Mouse (Mus musculus) heart, embryonic 14.5 days (tissue): ENCODE measurements around the gene Tdpoz1. TPM values are rescaled to one million over a fixed set of nuclear protein-coding genes. Genes with fewer than 3 reads are reported as not detected.
"Not testable (repeated sequence)": the region's sequence is repeated elsewhere in the genome, so short reads cannot be mapped to it uniquely, and the experiment has no call there.

Source experiments
- ATAC-seq: fragments of 200-750 bp; cut with Nextera tagmentation; 2 replicates; pipeline ENCODE4 v1.8.0; 2017; ENCODE audit warnings: low read depth, moderate TSS enrichment; ENCODE audit not compliant: insufficient number of reproducible peaks, insufficient read depth, low FRiP score
- H3K27ac ChIP-seq, 2 experiments: fragments of 200-500 bp in 1 of 2; fragments of 300-500 bp in 1 of 2; sonication (generic) in 1 of 2; replicated peaks in 1 of 2; 2 replicates each; pipeline ENCODE4 v1.5.1; 2012 to 2014; ENCODE audit warnings: low read depth in 2 of 2, low read length in 2 of 2, control low read depth in 1 of 2, mild to moderate bottlenecking in 1 of 2, mixed read lengths in 1 of 2; ENCODE audit not compliant: control insufficient read depth in 1 of 2, insufficient read depth in 1 of 2
- H3K27me3 ChIP-seq: fragments of 300-500 bp; sonication (generic); 2 replicates; pipeline ENCODE4 v1.6.1; 2014; ENCODE audit warnings: mild to moderate bottlenecking, low read length, control low read depth; ENCODE audit not compliant: control insufficient read depth, insufficient read depth
- H3K36me3 ChIP-seq: fragments of 300-500 bp; sonication (generic); 2 replicates; pipeline ENCODE4 v1.6.1; 2014; ENCODE audit warnings: mild to moderate bottlenecking, control low read depth, low read length, mixed read lengths; ENCODE audit not compliant: control insufficient read depth, insufficient read depth
- H3K4me1 ChIP-seq, 2 experiments: fragments of 200-500 bp in 1 of 2; fragments of 300-500 bp in 1 of 2; sonication (generic) in 1 of 2; 2 replicates each; pipeline ENCODE4 v1.6.1; 2012 to 2014; ENCODE audit warnings: low read length in 2 of 2, control low read depth in 1 of 2, mixed read lengths in 1 of 2; ENCODE audit not compliant: control insufficient read depth in 2 of 2, insufficient read depth in 2 of 2
- H3K4me2 ChIP-seq: fragments of 300-500 bp; sonication (generic); 2 replicates; pipeline ENCODE4 v1.6.1; 2014; ENCODE audit warnings: mild to moderate bottlenecking, low read length
- H3K4me3 ChIP-seq, 2 experiments: fragments of 200-500 bp in 1 of 2; fragments of 300-500 bp in 1 of 2; sonication (generic) in 1 of 2; 2 replicates each; pipeline ENCODE4 v1.5.1; 2012 to 2014; ENCODE audit warnings: low read length in 2 of 2, mild to moderate bottlenecking in 2 of 2, control low read depth in 1 of 2, low read depth in 1 of 2, moderate library complexity in 1 of 2; ENCODE audit not compliant: control insufficient read depth in 1 of 2, insufficient read depth in 1 of 2
- H3K9ac ChIP-seq: fragments of 300-500 bp; sonication (generic); 2 replicates; pipeline ENCODE4 v1.6.1; 2014; ENCODE audit warnings: mild to moderate bottlenecking, low read length
- H3K9me3 ChIP-seq: fragments of 300-500 bp; sonication (generic); 2 replicates; pipeline ENCODE4 v1.6.1; 2016; ENCODE audit warnings: low read length, control low read depth; ENCODE audit not compliant: control insufficient read depth
- WGBS: fragments of 180-500 bp; shearing (Covaris S2); extraction: QIAGEN DNeasy Blood & Tissue Kit; methylation state at CpG from one replicate; pipeline ENCODE4 v1.1.7; 2014; 5-methylcytosine and 5-hydroxymethylcytosine counted together
- polyA plus RNA-seq: library from polyadenylated mRNA; unstranded; fragments of >200 nt; fragmentation: Nextera tagmentation; extraction: Ambion mirVana; gene quantifications from 2 replicates; pipeline ENCODE4 v1.2.1, GENCODE M21; 2014

Gene Tdpoz1
- polyA plus RNA-seq, result not detected in 2 replicates

GRCm38 (mm10) chr3:93676210-93676609 is at the start of gene Tdpoz1:
Gene Tdpoz1, minus strand, starts transcription at chr3:93676310.
- H3K9me3 ChIP-seq, H3K9ac ChIP-seq, H3K27me3 ChIP-seq, H3K4me2 ChIP-seq, H3K27ac ChIP-seq, H3K36me3 ChIP-seq, H3K4me1 ChIP-seq, ATAC-seq, H3K4me3 ChIP-seq: not testable (repeated sequence)
- WGBS, result 74% methylated on average over 2 of the region's 4 CpGs

- H3K9me3 ChIP-seq, H3K27me3 ChIP-seq, H3K4me1 ChIP-seq, H3K4me3 ChIP-seq, H3K4me2 ChIP-seq, H3K9ac ChIP-seq, H3K27ac ChIP-seq, ATAC-seq, H3K36me3 ChIP-seq: not testable (repeated sequence)
- 78% methylated on average over 2 of the region's 2 CpGs for WGBS
These were observed 33.0 kb upstream of the Tdpoz1 start for GRCm38 (mm10) chr3:93708969-93709637.

GRCm38 (mm10) chr3:93692970-93693369 is 16.9 kb upstream of the Tdpoz1 start, which contains the start of gene Gm37596:
Gene Gm37596, minus strand, starts transcription at chr3:93693070.
- not testable (repeated sequence) for ATAC-seq, H3K4me2 ChIP-seq, H3K27ac ChIP-seq, H3K4me3 ChIP-seq, H3K4me1 ChIP-seq, H3K9ac ChIP-seq, H3K9me3 ChIP-seq, H3K36me3 ChIP-seq, H3K27me3 ChIP-seq
- WGBS, result 67% methylated on average over 1 of the region's 2 CpGs

GRCm38 (mm10) chr3:93670805-93671503 is 5.2 kb downstream of the Tdpoz1 start:
- not testable (repeated sequence) for H3K9ac ChIP-seq, ATAC-seq, H3K36me3 ChIP-seq, H3K4me2 ChIP-seq, H3K27me3 ChIP-seq, H3K4me1 ChIP-seq, H3K9me3 ChIP-seq, H3K27ac ChIP-seq, H3K4me3 ChIP-seq
- WGBS, result 74% methylated on average over 4 of the region's 6 CpGs

- H3K4me3 ChIP-seq, result no peak overlapping the region
- H3K27ac ChIP-seq, result no peak overlapping the region
- WGBS, result 61% methylated on average over 1 of the region's 1 CpGs
- H3K4me2 ChIP-seq, result no peak overlapping the region
- ATAC-seq, result no peak
- no peak overlapping the region for H3K9ac ChIP-seq
- H3K27me3 ChIP-seq, result no peaks in the 10 kb centered on the region
- no peaks in the 10 kb centered on the region for H3K9me3 ChIP-seq
- H3K4me1 ChIP-seq, result no peaks in the 10 kb centered on the region
- no peaks in the 10 kb centered on the region for H3K36me3 ChIP-seq
These were observed 21.9 kb downstream of the Tdpoz1 start for GRCm38 (mm10) chr3:93654260-93654659.

GRCm38 (mm10) chr3:93652586-93652985 is 23.5 kb downstream of the Tdpoz1 start, which contains the start of gene Tdpoz2:
Gene Tdpoz2, minus strand, starts transcription at chr3:93652686.
- Histone ChIP-seq H3K4me1 (no peaks in the 10 kb centered on the region), H3K27me3 (no peaks in the 10 kb centered on the region), H3K4me3 (no peak within 1 kb of the TSS), H3K9ac (no peak within 1 kb of the TSS), H3K27ac (no peak within 1 kb of the TSS), H3K9me3 (no peaks in the 10 kb centered on the region), H3K36me3 (no peaks in the 10 kb centered on the region), H3K4me2 (no peak within 1 kb of the TSS)
- 69% methylated on average over 3 of the region's 3 CpGs for WGBS
- ATAC-seq, result no peak

GRCm38 (mm10) chr3:93630917-93631714 is 45.0 kb downstream of the Tdpoz1 start:
- H3K27me3 ChIP-seq, H3K4me1 ChIP-seq, H3K4me3 ChIP-seq, ATAC-seq, H3K9me3 ChIP-seq, H3K4me2 ChIP-seq, H3K36me3 ChIP-seq, H3K9ac ChIP-seq, H3K27ac ChIP-seq: not testable (repeated sequence)
- 53% methylated on average over 4 of the region's 4 CpGs for WGBS
